Mouse (Mus musculus): ENCODE results near the gene Rab5if. TPM values are rescaled to one million over a fixed set of nuclear protein-coding genes. Genes with fewer than 3 reads are reported as not detected.

Rab5if gene
- polyA plus RNA-seq, 1 experiment from 2014 or later, result 208 TPM

DNA sequence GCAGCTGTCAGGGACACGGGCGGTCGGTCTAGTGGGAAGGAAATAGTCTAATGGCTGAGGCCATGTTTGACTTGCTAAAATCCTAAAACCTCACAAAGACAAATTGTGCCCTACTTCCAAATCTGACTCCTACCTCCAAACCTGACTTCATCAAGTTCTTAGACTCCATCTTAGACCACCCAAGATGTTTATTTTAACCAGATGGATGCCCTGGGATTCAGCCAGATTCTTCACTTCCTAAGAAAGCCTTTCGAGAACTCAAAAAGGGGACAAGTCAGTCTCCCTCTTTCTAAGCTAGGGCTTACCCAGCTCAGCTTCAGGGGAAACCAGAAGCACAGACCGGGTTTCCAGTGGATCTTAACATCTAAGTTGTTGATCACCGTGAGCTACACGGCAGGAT is 4.3 kb upstream of the Rab5if start:
- H3K27ac ChIP-seq (ENCODE audit: low read depth, low read length), result no peak overlapping the region
- H3K4me1 ChIP-seq (replicated peaks; ENCODE audit: control insufficient read depth, insufficient read depth, low read length), result no peaks in the 10 kb centered on the region
- ATAC-seq (ENCODE audit: low FRiP score) (no peak), DNase-seq (ENCODE audit: low spot score) (no peak)
- no peak overlapping the region for H3K4me2 ChIP-seq (replicated peaks; ENCODE audit: low read depth, low read length)
- no peaks in the 10 kb centered on the region for H3K9me3 ChIP-seq (ENCODE audit: control insufficient read depth, low read length)
- WGBS, result 85% methylated on average over 7 of the region's 7 CpGs
- 0 out of 2 replicates have a peak, but pooled peaks cover 2% of the 10 kb centered on the region for H3K36me3 ChIP-seq (ENCODE audit: control insufficient read depth, insufficient read depth, low read length)
- no peak overlapping the region for H3K9ac ChIP-seq (ENCODE audit: low read depth, low read length)
- no peak overlapping the region for H3K4me3 ChIP-seq (ENCODE audit: low read depth, low read length)
- no peaks in the 10 kb centered on the region for H3K27me3 ChIP-seq (ENCODE audit: control insufficient read depth, insufficient read depth, low read length)

DNA sequence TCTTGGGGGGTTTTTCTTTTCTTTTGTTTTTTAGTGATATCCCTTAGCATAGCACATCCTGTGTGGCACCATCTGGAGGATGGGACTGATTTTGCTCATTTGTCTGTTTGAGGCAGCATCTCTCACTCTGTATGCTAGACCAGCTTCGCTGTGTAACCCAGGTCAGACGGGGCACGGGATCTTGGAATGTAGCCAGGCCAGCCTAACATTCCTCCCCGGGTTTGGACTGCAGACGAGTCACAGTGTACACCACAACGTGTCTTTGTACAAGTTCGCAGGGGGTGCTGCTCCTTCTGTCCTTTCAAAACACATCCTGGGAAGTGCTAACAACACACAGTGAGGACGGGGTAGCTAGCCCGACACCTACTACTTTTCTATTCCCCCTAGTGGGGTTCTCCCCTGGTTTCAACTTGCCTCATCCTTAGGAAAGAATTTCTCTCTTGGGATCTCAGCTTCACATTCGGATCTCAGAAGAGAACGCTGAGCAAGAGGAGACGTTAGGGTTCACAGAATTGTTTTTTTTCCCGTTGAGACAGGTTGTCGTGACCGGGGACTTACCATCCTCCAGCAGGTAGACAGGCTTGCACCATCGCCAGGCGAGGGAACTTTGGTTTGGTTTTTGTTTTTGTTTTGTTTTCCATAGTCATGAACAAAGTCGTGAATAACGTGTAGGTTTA is 749 bp upstream of the Rab5if start:
- peak; percentile 69 for DNase-seq (ENCODE audit: low spot score)
- H3K4me2 ChIP-seq (replicated peaks; ENCODE audit: low read depth, low read length), result peak overlapping the region; percentile 79
- H3K9ac ChIP-seq (ENCODE audit: low read depth, low read length), result peak overlapping the region; percentile 92
- H3K4me1 ChIP-seq (replicated peaks; ENCODE audit: control insufficient read depth, insufficient read depth, low read length), result peaks cover 4% of the 10 kb centered on the region; the same call in 1 of the 2 replicates
- H3K27ac ChIP-seq (ENCODE audit: low read depth, low read length), result peak overlapping the region; percentile 93
- under 1% methylated on average over 19 of the region's 19 CpGs for WGBS
- ATAC-seq (ENCODE audit: low FRiP score), result peak; percentile 15; the same call in 1 of the 2 replicates
- no peaks in the 10 kb centered on the region for H3K27me3 ChIP-seq (ENCODE audit: control insufficient read depth, insufficient read depth, low read length)
- no peaks in the 10 kb centered on the region for H3K9me3 ChIP-seq (ENCODE audit: control insufficient read depth, low read length)
- H3K36me3 ChIP-seq (ENCODE audit: control insufficient read depth, insufficient read depth, low read length), result no peaks in the 10 kb centered on the region
- peak overlapping the region; percentile 97 for H3K4me3 ChIP-seq (ENCODE audit: low read depth, low read length)

DNA sequence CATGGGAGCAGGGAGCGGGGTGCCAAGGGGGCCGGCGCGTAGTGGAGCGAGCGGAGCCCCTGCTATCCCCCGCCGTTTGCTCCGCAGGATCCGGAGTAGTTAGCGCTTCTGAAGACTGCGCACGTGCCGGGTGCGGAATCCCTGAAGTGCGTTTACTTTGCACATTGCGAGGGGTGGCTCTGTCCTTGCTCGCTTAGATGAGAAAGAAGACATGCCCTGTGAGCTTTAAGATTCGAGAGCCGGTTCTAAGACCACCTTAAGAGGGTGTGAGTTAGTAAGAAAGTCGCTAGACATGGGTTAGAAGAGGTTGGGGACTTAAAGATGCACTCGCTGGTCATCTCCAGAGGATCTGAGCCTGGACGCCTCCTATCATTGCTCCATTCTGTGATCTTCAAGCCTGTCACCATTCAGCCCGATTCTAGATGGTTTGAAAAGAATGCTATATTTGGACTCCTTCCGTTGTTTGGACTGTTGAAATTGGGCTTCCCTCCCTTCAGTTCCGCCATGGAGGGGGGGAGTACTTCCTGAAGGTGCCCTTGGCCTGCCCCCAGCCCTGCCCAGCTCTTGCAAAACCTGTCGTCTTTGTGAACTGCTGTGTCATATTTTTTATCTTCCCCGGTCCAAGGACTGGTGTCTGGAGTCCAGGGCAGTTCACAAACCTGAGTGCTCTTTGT is 696 bp downstream of the Rab5if start:
- peak overlapping the region; percentile 97 for H3K4me3 ChIP-seq (ENCODE audit: low read depth, low read length)
- H3K4me1 ChIP-seq (replicated peaks; ENCODE audit: control insufficient read depth, insufficient read depth, low read length), result peaks cover 4% of the 10 kb centered on the region; the same call in 1 of the 2 replicates
- no peaks in the 10 kb centered on the region for H3K36me3 ChIP-seq (ENCODE audit: control insufficient read depth, insufficient read depth, low read length)
- DNase-seq (ENCODE audit: low spot score), result no peak
- H3K9me3 ChIP-seq (ENCODE audit: control insufficient read depth, low read length), result no peaks in the 10 kb centered on the region
- H3K4me2 ChIP-seq (replicated peaks; ENCODE audit: low read depth, low read length), result peak overlapping the region; percentile 85
- H3K27ac ChIP-seq (ENCODE audit: low read depth, low read length), result peak overlapping the region; percentile 77
- no peak; the same call in 1 of the 2 replicates for ATAC-seq (ENCODE audit: low FRiP score)
- H3K27me3 ChIP-seq (ENCODE audit: control insufficient read depth, insufficient read depth, low read length), result no peaks in the 10 kb centered on the region
- peak overlapping the region; percentile 96 for H3K9ac ChIP-seq (ENCODE audit: low read depth, low read length)
- 5% methylated on average over 28 of the region's 28 CpGs for whole genome bisulfite sequencing

DNA sequence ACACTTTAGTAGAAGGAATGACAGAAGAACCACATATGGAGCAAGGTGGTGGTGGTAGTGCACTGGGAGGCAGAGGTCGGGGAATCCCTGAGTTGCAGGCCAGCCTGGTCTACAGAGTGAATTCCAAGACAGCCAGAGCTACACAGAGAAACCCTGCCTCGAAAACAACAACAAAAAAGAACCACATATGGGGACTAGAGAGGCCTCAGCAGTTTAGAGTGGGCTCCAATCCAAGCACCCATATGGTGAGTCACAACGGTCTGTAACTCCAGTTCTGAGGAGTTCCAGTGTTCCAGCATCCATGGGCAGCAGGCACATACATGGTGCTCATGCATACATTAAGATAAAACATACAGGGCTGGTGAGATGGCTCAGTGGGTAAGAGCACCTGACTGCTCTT is 1.6 kb downstream of the Rab5if start:
- Histone ChIP-seq H3K27me3 (ENCODE audit: control insufficient read depth, insufficient read depth, low read length) (no peaks in the 10 kb centered on the region), H3K27ac (ENCODE audit: low read depth, low read length) (no peak overlapping the region), H3K9ac (ENCODE audit: low read depth, low read length) (no peak overlapping the region), H3K36me3 (ENCODE audit: control insufficient read depth, insufficient read depth, low read length) (no peaks in the 10 kb centered on the region), H3K4me2 (replicated peaks; ENCODE audit: low read depth, low read length) (no peak overlapping the region), H3K4me3 (ENCODE audit: low read depth, low read length) (peak overlapping the region; percentile 97; the same call in 1 of the 2 replicates), H3K9me3 (ENCODE audit: control insufficient read depth, low read length) (no peaks in the 10 kb centered on the region), H3K4me1 (replicated peaks; ENCODE audit: control insufficient read depth, insufficient read depth, low read length) (peaks cover 4% of the 10 kb centered on the region; the same call in 1 of the 2 replicates)
- DNase-seq (ENCODE audit: low spot score) (no peak), ATAC-seq (ENCODE audit: low FRiP score) (no peak)
- WGBS, result 86% methylated on average over 3 of the region's 3 CpGs

DNA sequence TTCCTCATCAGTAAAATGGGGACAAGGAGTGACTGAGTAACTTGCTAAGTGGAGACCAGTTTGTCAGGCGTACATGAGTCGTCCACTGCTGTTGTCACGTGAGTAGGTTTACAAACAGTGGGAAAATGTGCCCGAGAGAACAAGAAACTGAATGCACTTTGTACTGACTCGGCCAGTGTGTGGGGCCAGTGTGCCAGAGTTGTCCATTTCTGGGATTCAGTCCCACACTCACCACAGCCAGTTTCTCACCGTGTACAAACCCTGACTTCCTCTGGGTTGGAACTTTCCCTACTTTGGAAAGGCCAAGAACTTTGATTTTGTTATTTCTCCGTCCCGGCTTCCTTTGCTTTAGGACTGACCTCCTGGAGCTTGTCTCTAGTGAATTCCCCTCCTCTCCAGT is 6.1 kb downstream of the Rab5if start:
- Histone ChIP-seq H3K9ac (ENCODE audit: low read depth, low read length) (no peak overlapping the region), H3K36me3 (ENCODE audit: control insufficient read depth, insufficient read depth, low read length) (peaks cover 2% of the 10 kb centered on the region; the same call in 1 of the 2 replicates), H3K4me2 (replicated peaks; ENCODE audit: low read depth, low read length) (no peak overlapping the region), H3K27ac (ENCODE audit: low read depth, low read length) (no peak overlapping the region), H3K4me1 (replicated peaks; ENCODE audit: control insufficient read depth, insufficient read depth, low read length) (peaks cover 2% of the 10 kb centered on the region; the same call in 1 of the 2 replicates), H3K4me3 (ENCODE audit: low read depth, low read length) (no peak overlapping the region), H3K27me3 (ENCODE audit: control insufficient read depth, insufficient read depth, low read length) (no peaks in the 10 kb centered on the region), H3K9me3 (ENCODE audit: control insufficient read depth, low read length) (no peaks in the 10 kb centered on the region)
- no peak for ATAC-seq (ENCODE audit: low FRiP score)
- no peak for DNase-seq (ENCODE audit: low spot score)
- 87% methylated on average over 8 of the region's 8 CpGs for WGBS

DNA sequence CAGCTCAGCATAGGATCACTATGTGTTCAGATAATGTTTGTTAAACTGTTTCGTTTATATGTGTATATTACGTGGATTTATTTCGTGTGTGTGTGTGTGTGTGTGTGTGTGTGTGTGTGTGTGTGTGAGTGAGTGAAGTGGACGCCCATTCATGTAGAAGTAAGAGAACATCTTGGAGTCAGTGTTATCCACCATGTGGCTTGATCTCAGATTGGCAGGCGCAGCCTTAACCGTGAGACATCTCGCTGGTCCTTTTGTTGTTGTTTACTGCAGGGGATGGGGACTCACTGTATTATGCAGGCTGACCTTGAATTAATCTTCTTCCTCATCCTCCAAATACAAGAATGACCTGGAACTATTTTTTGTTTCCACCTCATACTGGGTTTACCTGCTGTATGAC is 6.6 kb downstream of the Rab5if start:
- 92% methylated on average over 7 of the region's 7 CpGs for WGBS

DNA sequence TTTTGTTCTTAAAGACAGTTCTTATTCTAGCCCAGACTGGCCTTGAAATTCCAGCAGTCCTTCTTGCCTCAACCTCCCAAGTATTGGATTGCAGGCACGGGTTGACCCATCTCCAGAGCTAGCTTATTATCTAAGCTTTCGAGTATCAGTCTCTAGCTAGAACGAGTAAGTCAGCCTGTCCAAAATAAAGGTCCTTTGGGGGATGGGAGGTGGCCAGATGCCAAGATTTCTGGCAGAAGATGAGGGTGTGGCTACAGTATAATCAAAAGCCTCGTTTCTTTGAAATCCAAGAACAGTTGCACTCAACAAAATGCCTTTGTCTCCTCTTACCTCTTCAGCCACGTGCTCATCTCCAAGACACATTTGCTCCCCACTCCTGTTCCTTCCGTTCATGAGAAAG is 7.6 kb downstream of the Rab5if start:
- Histone ChIP-seq H3K9ac (ENCODE audit: low read depth, low read length) (no peak overlapping the region), H3K36me3 (ENCODE audit: control insufficient read depth, insufficient read depth, low read length) (peaks cover 5% of the 10 kb centered on the region; the same call in 1 of the 2 replicates), H3K9me3 (ENCODE audit: control insufficient read depth, low read length) (no peaks in the 10 kb centered on the region), H3K4me3 (ENCODE audit: low read depth, low read length) (no peak overlapping the region), H3K27me3 (ENCODE audit: control insufficient read depth, insufficient read depth, low read length) (no peaks in the 10 kb centered on the region), H3K27ac (ENCODE audit: low read depth, low read length) (no peak overlapping the region), H3K4me2 (replicated peaks; ENCODE audit: low read depth, low read length) (no peak overlapping the region), H3K4me1 (replicated peaks; ENCODE audit: control insufficient read depth, insufficient read depth, low read length) (no peaks in the 10 kb centered on the region)
- ATAC-seq (ENCODE audit: low FRiP score) (no peak), DNase-seq (ENCODE audit: low spot score) (no peak)
- 80% methylated on average over 6 of the region's 6 CpGs for WGBS

More for the DNA sequence above, 6.6 kb downstream of the Rab5if start:
- no peaks in the 10 kb centered on the region; the same call in 1 of the 2 replicates for H3K4me1 ChIP-seq (replicated peaks; ENCODE audit: control insufficient read depth, insufficient read depth, low read length)
- peaks cover 5% of the 10 kb centered on the region; the same call in 1 of the 2 replicates for H3K36me3 ChIP-seq (ENCODE audit: control insufficient read depth, insufficient read depth, low read length)
- no peak overlapping the region for H3K4me3 ChIP-seq (ENCODE audit: low read depth, low read length)
- H3K27ac ChIP-seq (ENCODE audit: low read depth, low read length), result no peak overlapping the region
- DNase-seq (ENCODE audit: low spot score) (no peak), ATAC-seq (ENCODE audit: low FRiP score) (no peak)
- H3K9ac ChIP-seq (ENCODE audit: low read depth, low read length), result no peak overlapping the region
- no peaks in the 10 kb centered on the region for H3K9me3 ChIP-seq (ENCODE audit: control insufficient read depth, low read length)
- no peak overlapping the region for H3K4me2 ChIP-seq (replicated peaks; ENCODE audit: low read depth, low read length)
- H3K27me3 ChIP-seq (ENCODE audit: control insufficient read depth, insufficient read depth, low read length), result no peaks in the 10 kb centered on the region

DNA sequence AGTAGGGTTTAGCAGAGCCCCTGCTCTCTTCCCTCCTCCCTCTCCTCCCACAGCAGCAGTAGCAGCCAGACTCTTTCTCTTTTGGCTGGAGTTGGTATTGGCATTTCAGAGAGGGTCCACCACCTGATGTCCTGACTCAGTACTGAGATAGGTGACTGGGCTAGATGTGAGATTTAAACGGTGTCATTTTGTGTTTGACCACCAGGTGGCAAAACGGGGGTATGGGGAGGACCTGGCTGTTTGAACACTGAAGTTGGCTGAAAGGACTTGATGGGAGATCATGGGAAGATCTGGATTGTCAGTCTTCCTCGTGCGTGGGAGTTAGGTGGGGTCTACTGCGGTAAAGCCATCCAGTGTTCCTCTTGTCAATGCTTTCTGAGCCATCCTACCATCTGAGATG is 10.7 kb downstream of the Rab5if start:
- no peaks in the 10 kb centered on the region for H3K9me3 ChIP-seq (ENCODE audit: control insufficient read depth, low read length)
- H3K27ac ChIP-seq (ENCODE audit: low read depth, low read length), result no peak overlapping the region
- DNase-seq (ENCODE audit: low spot score) (peak; percentile 83), ATAC-seq (ENCODE audit: low FRiP score) (no peak)
- no peak overlapping the region for H3K9ac ChIP-seq (ENCODE audit: low read depth, low read length)
- 39% methylated on average over 5 of the region's 5 CpGs for WGBS
- no peak overlapping the region for H3K4me3 ChIP-seq (ENCODE audit: low read depth, low read length)
- peaks cover 5% of the 10 kb centered on the region; the same call in 1 of the 2 replicates for H3K36me3 ChIP-seq (ENCODE audit: control insufficient read depth, insufficient read depth, low read length)
- H3K27me3 ChIP-seq (ENCODE audit: control insufficient read depth, insufficient read depth, low read length), result no peaks in the 10 kb centered on the region
- H3K4me2 ChIP-seq (replicated peaks; ENCODE audit: low read depth, low read length), result no peak overlapping the region
- no peaks in the 10 kb centered on the region for H3K4me1 ChIP-seq (replicated peaks; ENCODE audit: control insufficient read depth, insufficient read depth, low read length)
